Mouse (Mus musculus): ENCODE results near the gene Zfp704.

Zfp704 gene

GRCm38 (mm10) chr3:9461660-9462059 is 148.2 kb downstream of the Zfp704 start:
- DNase-seq (ENCODE audit: low read depth, low spot score): peak; percentile 60

GRCm38 (mm10) chr3:9460284-9460683 is 149.6 kb downstream of the Zfp704 start:
- no peak for DNase-seq (ENCODE audit: low read depth, low spot score)

- DNase-seq (ENCODE audit: low read depth, low spot score): no peak
Observed at GRCm38 (mm10) chr3:9456380-9456890, 153.4 kb downstream of the Zfp704 start.

GRCm38 (mm10) chr3:9455351-9455750 is 154.5 kb downstream of the Zfp704 start:
- no peak for DNase-seq (ENCODE audit: low read depth, low spot score)

- DNase-seq (ENCODE audit: low read depth, low spot score): peak; percentile 81
Observed at GRCm38 (mm10) chr3:9454556-9455330, 155.1 kb downstream of the Zfp704 start.

GRCm38 (mm10) chr3:9450521-9450920 is 159.4 kb downstream of the Zfp704 start:
- no peak for DNase-seq (ENCODE audit: low read depth, low spot score)

GRCm38 (mm10) chr3:9449261-9450007 is 160.5 kb downstream of the Zfp704 start:
- no peak for DNase-seq (ENCODE audit: low read depth, low spot score)

- no peak for DNase-seq (ENCODE audit: low read depth, low spot score)
Observed at GRCm38 (mm10) chr3:9448541-9448940, 161.3 kb downstream of the Zfp704 start.

GRCm38 (mm10) chr3:9444558-9444957 is 165.3 kb downstream of the Zfp704 start:
- no peak for DNase-seq (ENCODE audit: low read depth, low spot score)

- no peak for DNase-seq (ENCODE audit: low read depth, low spot score)
Observed at GRCm38 (mm10) chr3:9443981-9444380, 165.9 kb downstream of the Zfp704 start.

- DNase-seq (ENCODE audit: low read depth, low spot score): no peak
Observed at GRCm38 (mm10) chr3:9443476-9443875, 166.4 kb downstream of the Zfp704 start.

- DNase-seq (ENCODE audit: low read depth, low spot score): peak; percentile 71
Observed at GRCm38 (mm10) chr3:9441566-9442540, 168.0 kb downstream of the Zfp704 start.

GRCm38 (mm10) chr3:9440466-9440865 is 169.4 kb downstream of the Zfp704 start:
- peak; percentile 36 for DNase-seq (ENCODE audit: low read depth, low spot score)

GRCm38 (mm10) chr3:9439619-9440286 is 170.1 kb downstream of the Zfp704 start:
- no peak for DNase-seq (ENCODE audit: low read depth, low spot score)

- DNase-seq (ENCODE audit: low read depth, low spot score): no peak
Observed at GRCm38 (mm10) chr3:9436256-9436655, 173.6 kb downstream of the Zfp704 start.

- DNase-seq (ENCODE audit: low read depth, low spot score): no peak
Observed at GRCm38 (mm10) chr3:9434394-9435175, 175.3 kb downstream of the Zfp704 start.

GRCm38 (mm10) chr3:9432796-9433526 is 176.9 kb downstream of the Zfp704 start:
- no peak for DNase-seq (ENCODE audit: low read depth, low spot score)

- no peak for DNase-seq (ENCODE audit: low read depth, low spot score)
Observed at GRCm38 (mm10) chr3:9432226-9432625, 177.7 kb downstream of the Zfp704 start.

GRCm38 (mm10) chr3:9429946-9430345 is 179.9 kb downstream of the Zfp704 start:
- no peak for DNase-seq (ENCODE audit: low read depth, low spot score)
